In genomic region chr16:23046319-23046718, GRCm38 (mm10) we compare ENCODE assay signal across 11 mouse cellular contexts. TPM values are rescaled to one million over a fixed set of nuclear protein-coding genes. Genes with fewer than 3 reads are reported as not detected.
DNase-seq lines count a peak whose midpoint lies in the region; TF ChIP-seq lines count a peak whose summit lies in the region.
"Had no signal": no experiment of that assay in that cellular context is flagged by ENCODE, and none has a peak within 500 bp of the region (broad histone marks: within the 10 kb centered on the region; RNA-seq: fewer than 3 reads in every experiment).

No protein-coding gene starts in this region.

- peak; percentile 5 for DNase-seq in heart, postnatal 4 days
- DNase-seq in heart, embryonic 10.5 days (ENCODE audit: low spot score) = no peak
- peak; percentile 25 for DNase-seq in 3134 (ENCODE audit: extremely low read depth, insufficient read length, low spot score)
- no peak for DNase-seq in ES-E14 (ENCODE audit: low read depth, low spot score)
- peak; percentile 8 to 16 for DNase-seq in layer of hippocampus, adult 2 months (ENCODE audit: low spot score in 2 of 2)
- no peak for DNase-seq in T-cell, adult 2 months (ENCODE audit: low spot score)
- no peak for DNase-seq in urinary bladder, postnatal 4 days (ENCODE audit: low spot score in 2 of 2)
- DNase-seq in forebrain, embryonic 10.5 days (ENCODE audit: extremely low spot score, low spot score) = no peak

- no peaks in the 10 kb centered on the region for H3K4me1 ChIP-seq in heart, embryonic 10.5 days
- peaks cover 0 to 2% of the 10 kb centered on the region in 2 experiments; a peak in 1 of 4 replicates for H3K4me1 ChIP-seq in ES-E14 (ENCODE audit: control insufficient read depth in 2 of 2, insufficient read depth in 2 of 2, low read length in 2 of 2, poor library complexity in 1 of 2)
- H3K4me1 ChIP-seq in forebrain, embryonic 10.5 days = no peaks in the 10 kb centered on the region
- H3K4me1 ChIP-seq: heart, embryonic 13.5 days; stomach, embryonic 15.5 days had no signal

- no peaks in the 10 kb centered on the region for H3K36me3 ChIP-seq in heart, embryonic 10.5 days
- no peaks in the 10 kb centered on the region for H3K36me3 ChIP-seq in ES-E14 (ENCODE audit: control insufficient read depth, insufficient read depth, low read length, poor library complexity, severe bottlenecking)
- no peaks in the 10 kb centered on the region for H3K36me3 ChIP-seq in forebrain, embryonic 10.5 days (replicated peaks)
- H3K36me3 ChIP-seq: heart, embryonic 13.5 days; stomach, embryonic 15.5 days had no signal

- no peak overlapping the region for H3K27ac ChIP-seq in heart, embryonic 10.5 days
- H3K27ac ChIP-seq in ES-E14 (ENCODE audit: insufficient read depth, low read depth, low read length, poor library complexity, severe bottlenecking) = no peak overlapping the region
- no peak overlapping the region for H3K27ac ChIP-seq in layer of hippocampus, adult 2 months
- no peak overlapping the region for H3K27ac ChIP-seq in forebrain, embryonic 10.5 days
- H3K27ac ChIP-seq: heart, embryonic 13.5 days; stomach, embryonic 15.5 days had no signal

- H3K9ac ChIP-seq in ES-E14 (ENCODE audit: insufficient read depth, low read depth, low read length, poor library complexity, severe bottlenecking) = no peak overlapping the region
- H3K9ac ChIP-seq: heart, embryonic 13.5 days; stomach, embryonic 15.5 days had no signal

- in situ Hi-C loops in ES-E14 (cut with MboI; ENCODE audit: low sequenced_read_pairs in 2 of 2, unreplicated experiment in 2 of 2) = no loop called here

- no peaks in the 10 kb centered on the region for H3K9me3 ChIP-seq in heart, embryonic 10.5 days
- H3K9me3 ChIP-seq in ES-E14 (ENCODE audit: control insufficient read depth, insufficient read depth, low read depth, low read length) = no peaks in the 10 kb centered on the region
- no peaks in the 10 kb centered on the region for H3K9me3 ChIP-seq in forebrain, embryonic 10.5 days
- H3K9me3 ChIP-seq: heart, embryonic 13.5 days; stomach, embryonic 15.5 days had no signal

- H3K4me3 ChIP-seq in heart, embryonic 10.5 days = no peak overlapping the region
- H3K4me3 ChIP-seq in ES-E14 (ENCODE audit: insufficient read depth in 1 of 2, low read depth in 1 of 2, low read length in 2 of 2, poor library complexity in 1 of 2, severe bottlenecking in 1 of 2) = no peak overlapping the region
- no peak overlapping the region for H3K4me3 ChIP-seq in layer of hippocampus, adult 2 months
- no peak overlapping the region for H3K4me3 ChIP-seq in forebrain, embryonic 10.5 days
- H3K4me3 ChIP-seq: heart, embryonic 13.5 days; stomach, embryonic 15.5 days had no signal

- 63% methylated on average over 5 of the region's 5 CpGs for WGBS in heart, embryonic 10.5 days
- 73% methylated on average over 5 of the region's 5 CpGs for WGBS in forebrain, embryonic 10.5 days

- H3K27me3 ChIP-seq in heart, embryonic 10.5 days (ENCODE audit: insufficient read depth, poor library complexity, severe bottlenecking) = no peaks in the 10 kb centered on the region
- H3K27me3 ChIP-seq in forebrain, embryonic 10.5 days (ENCODE audit: poor library complexity, severe bottlenecking) = no peaks in the 10 kb centered on the region
- H3K27me3 ChIP-seq: heart, embryonic 13.5 days; stomach, embryonic 15.5 days had no signal

- TF ChIP-seq CTCF in layer of hippocampus, adult 2 months (conservative IDR thresholded peaks at IDR 0.05) = peak; percentile 82

TF ChIP-seq in ES-E14, 5 proteins besides CTCF, POLR2A, EP300 and RAD21:
- TF ChIP-seq ZC3H11A (IDR thresholded peaks at IDR 0.05; ENCODE audit: borderline replicate concordance, low read depth, low read length) (peak; percentile 35; the same call in 1 of the 2 replicates), ZNF384 (IDR thresholded peaks at IDR 0.05; ENCODE audit: low read depth, low read length) (no peak)
TF ChIP-seq in ES-E14: peak in this region for 1.

RNA-seq across cellular contexts. Expression of gene Kng1, which starts 11.3 kb away (rescaled TPM):
- total RNA-seq in heart, postnatal 4 days (2021) = under 1 TPM; 0.18 to 0.45 TPM
- 0.20 and 5.1 TPM in 2 replicates for polyA plus RNA-seq in heart, embryonic 10.5 days (2016; fragmentation: Nextera tagmentation; extraction: Ambion mirVana)
- 0.32 and 0.49 TPM in 2 replicates for total RNA-seq in ES-E14 (2012; rRNA removed)
- total RNA-seq in layer of hippocampus, adult 2 months (2021) = not detected
- not detected in 2 replicates for polyA plus RNA-seq in forebrain, embryonic 10.5 days (2016; fragmentation: Nextera tagmentation; extraction: Ambion mirVana)

RNA-seq across cellular contexts. Expression of gene Kng2, which starts 17.0 kb away (rescaled TPM):
- not detected for total RNA-seq in heart, postnatal 4 days (2021)
- 0.13 TPM in 1 of 2 replicates, not detected in the other for polyA plus RNA-seq in heart, embryonic 10.5 days (2016; fragmentation: Nextera tagmentation; extraction: Ambion mirVana)
- 0.22 TPM in 1 of 2 replicates, not detected in the other for total RNA-seq in ES-E14 (2012; rRNA removed)
- total RNA-seq in layer of hippocampus, adult 2 months (2021) = not detected
- not detected in 2 replicates for polyA plus RNA-seq in forebrain, embryonic 10.5 days (2016; fragmentation: Nextera tagmentation; extraction: Ambion mirVana)
- polyA plus RNA-seq: heart, embryonic 13.5 days; lung, embryonic 16.5 days had no signal

Comparison
In these comparisons a context has a peak if more than half of its experiments do, and no peak if none do; other contexts are left out.
1. DNase-seq: peak in heart, postnatal 4 days (single experiment), 3134 (single experiment) and layer of hippocampus, adult 2 months (2 of 2); none in heart, embryonic 10.5 days (single experiment), ES-E14 (single experiment), T-cell, adult 2 months (single experiment), urinary bladder, postnatal 4 days (0 of 2) and forebrain, embryonic 10.5 days (single experiment).